Mouse (Mus musculus) testis, adult 2 months (tissue): ENCODE measurements around the gene 1700029H14Rik. TPM values are rescaled to one million over a fixed set of nuclear protein-coding genes. Genes with fewer than 3 reads are reported as not detected.

ENCODE experiments used
- H3K27ac ChIP-seq: fragments of 200-500 bp; 2 replicates; pipeline ENCODE4 v1.5.1; 2012; ENCODE audit warnings: low read depth, low read length; ENCODE audit not compliant: control insufficient read depth, insufficient read depth
- H3K27me3 ChIP-seq: fragments of 200-500 bp; 2 replicates; pipeline ENCODE4 v1.6.1; 2012; ENCODE audit warnings: mild to moderate bottlenecking, low read length, moderate library complexity; ENCODE audit not compliant: control insufficient read depth, insufficient read depth
- H3K36me3 ChIP-seq: fragments of 200-500 bp; 2 replicates; pipeline ENCODE4 v1.6.1; 2012; ENCODE audit warnings: mild to moderate bottlenecking, low read length; ENCODE audit not compliant: control insufficient read depth, insufficient read depth
- H3K4me1 ChIP-seq: fragments of 200-500 bp; 2 replicates; pipeline ENCODE4 v1.6.1; 2012; ENCODE audit warnings: low read length; ENCODE audit not compliant: control insufficient read depth, insufficient read depth
- H3K4me3 ChIP-seq: fragments of 200-500 bp; 2 replicates; pipeline ENCODE4 v1.5.1; 2012; ENCODE audit warnings: low read depth, mild to moderate bottlenecking, low read length, moderate library complexity, mixed read lengths; ENCODE audit not compliant: control insufficient read depth
- CTCF ChIP-seq: fragments of 200-500 bp; IDR thresholded peaks from 2 replicates; pipeline ENCODE4 v1.5.1; 2012; ENCODE audit warnings: low read depth, mild to moderate bottlenecking, inconsistent platforms, low read length, moderate library complexity; ENCODE audit not compliant: control insufficient read depth, insufficient read depth, insufficient replicate concordance
- POLR2A ChIP-seq: fragments of 200-500 bp; IDR thresholded peaks from 2 replicates; pipeline ENCODE4 v1.6.1; 2012; ENCODE audit warnings: low read depth, mild to moderate bottlenecking, inconsistent platforms, low read length, moderate library complexity; ENCODE audit not compliant: control insufficient read depth
- polyA plus RNA-seq: library from polyadenylated mRNA; depleted of rRNA; stranded (reverse); fragments of >200 nt; gene quantifications from 2 replicates; pipeline ENCODE4 v1.2.3, GENCODE M21; 2012

Gene 1700029H14Rik
- polyA plus RNA-seq, 1 experiment: 536 TPM

DNA sequence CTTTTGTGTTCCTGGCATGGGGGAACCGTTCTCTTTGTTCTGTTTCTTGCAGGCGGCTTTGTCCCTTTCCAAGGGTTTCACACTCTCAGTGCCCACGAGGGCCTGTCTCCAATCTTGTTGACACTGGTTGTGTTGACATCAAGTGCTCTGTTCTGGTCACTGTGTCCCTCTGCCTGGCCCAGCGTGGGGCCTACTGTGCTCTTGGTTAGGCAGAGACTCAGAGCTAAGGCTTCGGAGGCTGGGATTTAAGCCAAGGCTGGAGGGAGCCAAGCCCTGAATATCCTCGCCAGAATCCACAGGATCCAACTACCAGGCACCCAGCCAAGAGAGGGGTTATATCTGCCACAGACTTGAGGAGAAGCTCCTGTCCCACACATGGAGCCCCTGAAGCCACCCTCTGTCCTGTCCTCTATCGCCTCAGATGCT is 32.4 kb downstream of the 1700029H14Rik start:
- Histone ChIP-seq H3K27me3 (no peaks in the 10 kb centered on the region), H3K4me3 (no peak overlapping the region), H3K27ac (peak overlapping the region; percentile 55; the same call in 1 of the 2 replicates), H3K36me3 (no peaks in the 10 kb centered on the region), H3K4me1 (peaks cover 10% of the 10 kb centered on the region)
- no peak for TF ChIP-seq POLR2A
- no peak for TF ChIP-seq CTCF

GRCm38 (mm10) chr8:13529011-13529840 is 33.0 kb downstream of the 1700029H14Rik start:
- H3K27ac ChIP-seq: peak overlapping the region; percentile 66
- H3K4me1 ChIP-seq: peaks cover 10% of the 10 kb centered on the region
- no peaks in the 10 kb centered on the region for H3K27me3 ChIP-seq
- H3K4me3 ChIP-seq: no peak overlapping the region
- TF ChIP-seq POLR2A: no peak
- TF ChIP-seq CTCF: no peak
- H3K36me3 ChIP-seq: no peaks in the 10 kb centered on the region

- Histone ChIP-seq H3K4me3 (no peak overlapping the region), H3K27me3 (no peaks in the 10 kb centered on the region), H3K36me3 (no peaks in the 10 kb centered on the region), H3K4me1 (no peaks in the 10 kb centered on the region; the same call in 1 of the 2 replicates), H3K27ac (peak overlapping the region; percentile 12; the same call in 1 of the 2 replicates)
- TF ChIP-seq POLR2A (no peak), CTCF (no peak)
Observed at GRCm38 (mm10) chr8:13521392-13521791, 40.9 kb downstream of the 1700029H14Rik start.

DNA sequence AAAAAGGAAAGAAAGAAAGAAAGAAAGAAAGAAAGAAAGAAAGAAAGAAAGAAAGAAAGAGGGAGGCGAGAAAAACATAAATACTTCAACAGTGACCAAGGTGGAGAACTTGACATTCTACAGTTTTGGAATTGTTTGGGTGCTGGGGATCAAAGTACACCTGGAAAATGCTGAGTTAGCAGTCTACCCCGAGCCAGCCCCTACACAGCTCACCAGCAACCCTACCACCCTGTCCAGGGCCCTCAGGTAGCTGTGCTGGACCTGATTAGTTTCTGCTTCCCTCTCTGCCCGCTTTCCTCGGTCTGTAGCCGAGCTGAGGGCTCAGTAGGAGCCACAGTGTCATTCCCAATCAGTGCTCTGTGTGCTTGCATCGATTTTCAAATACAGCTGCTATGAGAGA is 41.9 kb downstream of the 1700029H14Rik start:
- Histone ChIP-seq H3K4me3 (no peak overlapping the region), H3K36me3 (no peaks in the 10 kb centered on the region), H3K27me3 (no peaks in the 10 kb centered on the region), H3K27ac (no peak overlapping the region), H3K4me1 (no peaks in the 10 kb centered on the region; the same call in 1 of the 2 replicates)
- no peak for TF ChIP-seq CTCF
- TF ChIP-seq POLR2A: no peak

DNA sequence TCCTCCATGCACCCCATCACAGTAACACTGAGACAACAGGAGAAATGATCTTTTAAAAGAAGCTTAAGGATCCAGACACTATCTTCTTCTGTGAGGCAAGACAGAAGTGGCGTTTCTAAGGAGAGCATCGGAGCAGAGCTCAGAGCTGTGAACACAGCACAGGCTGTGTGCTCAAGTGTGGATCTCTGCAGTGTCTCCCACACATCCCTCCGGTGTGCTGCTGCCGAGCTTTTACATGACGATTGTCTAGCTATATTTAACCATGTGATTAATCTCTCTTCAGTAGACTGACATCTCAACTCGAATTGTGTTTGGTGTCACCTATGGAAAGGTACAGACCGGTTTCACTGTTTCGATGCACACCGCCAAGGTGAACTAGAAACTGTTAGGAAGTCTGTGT is 42.8 kb downstream of the 1700029H14Rik start:
- no peaks in the 10 kb centered on the region; the same call in 1 of the 2 replicates for H3K4me1 ChIP-seq
- H3K36me3 ChIP-seq: no peaks in the 10 kb centered on the region
- H3K4me3 ChIP-seq: no peak overlapping the region
- TF ChIP-seq POLR2A (no peak), CTCF (no peak)
- no peaks in the 10 kb centered on the region for H3K27me3 ChIP-seq
- no peak overlapping the region for H3K27ac ChIP-seq

- Histone ChIP-seq H3K36me3 (no peaks in the 10 kb centered on the region), H3K4me1 (no peaks in the 10 kb centered on the region; the same call in 1 of the 2 replicates), H3K27ac (no peak overlapping the region), H3K4me3 (no peak overlapping the region), H3K27me3 (no peaks in the 10 kb centered on the region)
- no peak for TF ChIP-seq CTCF
- TF ChIP-seq POLR2A: no peak
Observed at GRCm38 (mm10) chr8:13517284-13517781, 44.9 kb downstream of the 1700029H14Rik start.

DNA sequence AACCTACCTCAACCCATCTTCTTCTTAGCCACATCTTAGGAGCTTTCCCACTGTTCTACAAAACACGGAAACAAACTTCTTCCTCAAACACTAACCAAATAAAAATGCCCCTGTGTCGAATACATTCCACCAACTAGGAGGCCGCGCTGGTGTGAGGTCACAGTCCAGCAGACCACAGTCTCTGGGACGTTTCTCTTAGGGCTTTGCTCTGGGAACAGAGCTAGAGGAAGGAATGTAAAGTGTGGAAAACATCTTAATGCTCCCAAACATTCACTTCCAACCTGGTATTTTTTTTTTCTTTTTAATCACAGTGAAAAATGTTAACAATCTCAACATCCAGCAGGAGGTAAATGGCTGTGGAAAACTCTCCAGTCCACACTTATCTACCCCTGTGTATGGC is 45.5 kb downstream of the 1700029H14Rik start:
- H3K27ac ChIP-seq: no peak overlapping the region
- H3K4me1 ChIP-seq: no peaks in the 10 kb centered on the region; the same call in 1 of the 2 replicates
- no peaks in the 10 kb centered on the region for H3K27me3 ChIP-seq
- no peak for TF ChIP-seq CTCF
- no peak for TF ChIP-seq POLR2A
- no peaks in the 10 kb centered on the region for H3K36me3 ChIP-seq
- no peak overlapping the region for H3K4me3 ChIP-seq

GRCm38 (mm10) chr8:13516011-13516442 is 46.2 kb downstream of the 1700029H14Rik start:
- H3K4me3 ChIP-seq: no peak overlapping the region
- no peaks in the 10 kb centered on the region for H3K4me1 ChIP-seq
- H3K36me3 ChIP-seq: no peaks in the 10 kb centered on the region
- no peaks in the 10 kb centered on the region for H3K27me3 ChIP-seq
- H3K27ac ChIP-seq: no peak overlapping the region
- TF ChIP-seq POLR2A: no peak
- no peak for TF ChIP-seq CTCF
